Mouse (Mus musculus) embryo, embryonic 11.5 days (tissue): Measurements from ENCODE around the gene Lrp8.

Experiments
- DNase-seq: peaks from one replicate; pipeline ENCODE4 v3.0.0-alpha.2; 2012; ENCODE audit warnings: low read depth, low spot score

The Lrp8 gene

DNA sequence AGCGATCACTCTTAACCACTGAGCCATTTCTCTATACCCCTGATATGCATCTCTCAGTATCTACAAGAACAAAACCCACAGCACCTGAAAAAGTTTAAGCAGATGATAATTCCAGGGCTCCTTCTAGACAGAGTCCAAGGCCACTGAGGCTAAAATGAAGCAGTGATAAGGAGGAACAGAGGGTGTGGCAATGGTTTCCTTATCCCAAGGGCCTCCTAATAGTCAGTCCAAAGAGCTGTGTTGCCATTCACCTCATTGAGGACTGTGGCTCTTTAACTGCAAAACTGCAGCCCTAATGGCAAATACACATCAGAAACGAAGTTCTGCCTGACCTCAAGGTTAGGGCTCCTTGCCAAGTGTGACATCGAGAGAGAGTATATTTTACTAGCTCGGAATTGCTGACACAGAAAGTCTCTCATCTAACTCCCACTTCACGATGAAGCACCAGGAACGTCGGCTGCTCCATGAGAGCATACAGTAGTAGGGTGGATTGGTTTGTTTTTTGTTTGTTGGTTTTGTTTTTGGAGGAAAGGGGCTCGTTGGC, 119.2 kb downstream of the Lrp8 start:
- DNase-seq = no peak

DNA sequence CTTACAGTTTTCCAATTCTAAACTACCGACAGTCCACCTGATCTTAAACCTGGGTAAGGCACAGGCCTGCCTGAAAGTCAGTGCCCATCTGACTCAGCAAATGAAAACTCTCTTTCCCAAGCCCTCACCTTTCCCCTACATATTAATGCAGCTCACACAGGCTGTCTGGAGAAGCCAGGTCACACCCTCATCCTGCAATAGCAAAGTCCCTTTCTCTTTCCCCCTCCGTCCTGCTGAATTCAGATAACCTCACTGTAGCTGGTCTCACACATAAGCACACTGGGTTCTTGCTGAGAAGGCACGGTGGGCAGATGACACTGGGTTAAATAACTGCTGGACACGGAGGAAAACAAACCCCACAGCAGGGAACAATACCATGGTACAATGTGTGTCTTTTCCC, 119.9 kb downstream of the Lrp8 start:
- DNase-seq = no peak

DNA sequence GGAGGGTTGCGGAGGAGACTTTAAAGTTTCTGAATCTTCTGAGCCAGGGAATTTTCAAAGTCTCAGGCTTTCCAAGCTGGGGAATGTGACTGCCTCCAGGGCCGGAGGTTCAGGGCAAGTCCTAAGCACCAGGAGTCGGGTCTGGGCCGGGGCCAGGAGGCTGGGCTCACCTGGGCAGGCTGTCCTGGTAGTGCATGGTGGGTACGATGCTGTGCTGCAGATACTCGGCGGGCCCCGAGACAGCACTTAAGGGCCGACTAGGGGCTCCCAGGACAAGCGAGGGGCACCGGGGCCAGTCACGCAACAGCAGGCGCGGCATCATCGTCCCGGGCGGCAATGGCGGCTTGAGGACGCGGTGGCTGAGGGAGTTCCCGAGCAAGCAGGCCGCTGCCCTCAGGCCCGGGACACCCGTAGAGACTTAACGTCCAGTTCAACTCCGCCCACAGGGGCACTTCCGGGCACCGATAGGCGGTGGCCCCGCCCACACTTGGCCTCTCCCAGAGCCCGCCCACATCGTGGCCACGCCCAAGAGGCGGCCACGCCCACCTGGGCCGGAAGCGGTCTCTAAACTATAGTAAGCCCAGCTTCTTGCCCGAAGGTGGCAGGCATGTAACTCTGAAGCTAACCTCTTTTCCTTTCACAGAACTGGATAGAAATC, 121.2 kb downstream of the Lrp8 start, which contains the start of gene Cpt2:
TSS of gene Cpt2 (minus strand) at position 466 of the 658 bp plus-strand sequence.
- peak; percentile 90 for DNase-seq

DNA sequence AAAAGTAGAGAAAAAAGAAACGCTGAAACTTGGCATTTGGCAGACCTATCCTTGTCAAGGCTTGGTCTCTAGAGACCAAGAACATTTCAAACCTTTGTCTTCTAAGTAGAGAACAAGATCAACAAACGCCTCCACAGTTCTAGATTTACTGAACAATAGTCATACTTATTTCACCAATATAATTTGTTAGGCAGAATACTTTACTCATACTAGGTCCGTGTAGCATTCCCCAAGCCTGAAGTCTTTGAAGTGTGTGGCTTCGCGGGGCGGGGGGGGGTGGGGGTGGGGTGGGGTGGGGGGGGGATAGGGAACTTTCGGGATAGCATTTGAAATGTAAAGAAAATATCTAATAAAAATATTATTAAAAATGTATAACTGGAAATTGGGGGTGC, 121.7 kb downstream of the Lrp8 start:
- no peak for DNase-seq
